Mouse (Mus musculus): ENCODE measurements around the gene Myh7.
"Not testable (repeated sequence)": the region's sequence is repeated elsewhere in the genome, so short reads cannot be mapped to it uniquely, and the experiment has no call there.

Myh7 gene

GRCm38 (mm10) chr14:55003878-55004855 lies 9.7 kb upstream of the Myh7 start:
- no peak for DNase-seq (ENCODE audit: low read depth, low spot score)

DNA sequence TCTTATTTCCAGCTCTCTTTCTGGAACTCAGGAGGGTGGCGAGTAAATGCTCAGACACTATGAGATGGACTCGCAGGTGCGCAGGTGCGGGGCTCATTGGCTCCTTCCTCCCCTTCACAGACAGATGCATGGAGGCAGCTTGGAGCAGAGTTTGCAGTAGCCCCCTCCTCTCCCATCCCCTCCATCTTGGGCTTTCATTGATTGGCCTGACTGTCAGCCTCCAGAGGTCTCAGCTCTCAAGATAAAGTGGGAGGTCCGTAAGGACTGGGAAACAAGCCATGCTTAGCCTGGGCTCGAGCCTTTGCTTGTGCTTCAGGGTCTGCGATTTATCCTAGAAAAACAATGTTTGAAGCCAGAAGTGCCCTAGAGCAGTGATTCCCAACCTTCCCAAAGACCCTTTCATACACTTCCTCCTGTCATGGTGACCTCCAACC lies 8.3 kb upstream of the Myh7 start:
- DNase-seq (ENCODE audit: low read depth, low spot score) = no peak

GRCm38 (mm10) chr14:55001938-55002686 lies 7.7 kb upstream of the Myh7 start:
- no peak for DNase-seq (ENCODE audit: low read depth, low spot score)

DNA sequence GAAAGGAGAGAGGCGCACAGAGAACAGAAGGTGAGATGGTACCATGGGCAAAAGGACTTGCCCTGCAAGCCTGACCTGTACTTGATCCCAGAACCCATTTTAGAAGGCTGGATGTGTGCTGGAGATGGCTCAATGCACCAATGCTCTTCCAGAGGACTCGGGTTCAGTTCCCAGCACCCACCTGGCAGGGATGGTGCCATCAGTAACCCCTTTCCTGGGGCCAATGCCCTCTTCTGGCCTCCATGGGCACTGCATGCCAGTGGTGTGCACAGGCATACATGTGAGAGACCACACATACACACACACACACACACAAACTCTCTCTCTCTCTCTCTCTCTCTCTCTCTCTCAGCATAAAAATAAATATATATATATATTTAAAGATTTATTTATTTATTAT lies 7.0 kb upstream of the Myh7 start:
- DNase-seq (ENCODE audit: low read depth, low spot score) = no peak

DNA sequence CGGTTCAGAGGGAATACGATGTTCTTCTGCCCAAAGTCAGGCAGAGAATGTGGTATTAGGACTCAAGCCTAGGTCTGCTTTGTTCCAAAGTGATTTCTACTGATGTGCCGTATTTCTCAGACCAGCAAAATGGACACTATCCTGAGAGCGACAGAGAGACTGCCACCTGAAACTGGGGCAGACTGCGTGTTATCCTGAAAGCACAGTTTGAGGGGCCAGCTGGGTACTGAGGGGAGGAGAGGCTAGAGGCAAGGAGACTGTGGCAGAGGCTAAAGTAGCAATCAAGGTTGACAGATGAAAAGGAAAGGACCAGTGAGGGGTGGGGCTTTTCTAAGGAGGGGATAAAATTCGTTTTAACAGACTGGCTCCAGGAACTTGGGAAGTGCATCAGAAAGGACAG lies 6.4 kb upstream of the Myh7 start:
- no peak for DNase-seq (ENCODE audit: low read depth, low spot score)

GRCm38 (mm10) chr14:54999868-55000267 lies 5.4 kb upstream of the Myh7 start:
- DNase-seq (ENCODE audit: low read depth, low spot score) = not testable (repeated sequence)

DNA sequence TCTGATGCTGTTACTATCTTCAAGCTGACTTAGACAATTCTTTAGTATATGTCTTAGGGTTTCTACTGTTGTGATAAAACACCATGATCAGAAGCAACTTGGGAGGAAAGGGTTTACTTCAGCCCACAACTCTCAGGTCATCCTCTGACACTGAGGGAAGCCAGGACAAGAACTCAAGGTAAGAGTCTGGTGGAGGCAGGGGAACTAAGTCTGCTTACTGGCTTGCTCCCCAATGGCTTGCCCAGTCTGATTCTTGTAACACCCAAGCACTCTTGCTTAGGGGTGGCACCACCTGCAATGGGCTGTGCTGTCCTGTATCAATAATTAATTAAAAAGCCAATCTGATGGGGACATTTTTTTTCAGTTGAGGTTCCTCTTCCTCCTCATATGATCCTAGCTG lies 4.3 kb upstream of the Myh7 start:
- DNase-seq (ENCODE audit: low read depth, low spot score) = no peak

- DNase-seq (ENCODE audit: low read depth, low spot score) = peak; percentile 20
Measured at GRCm38 (mm10) chr14:54997297-54997696, 2.9 kb upstream of the Myh7 start.

DNA sequence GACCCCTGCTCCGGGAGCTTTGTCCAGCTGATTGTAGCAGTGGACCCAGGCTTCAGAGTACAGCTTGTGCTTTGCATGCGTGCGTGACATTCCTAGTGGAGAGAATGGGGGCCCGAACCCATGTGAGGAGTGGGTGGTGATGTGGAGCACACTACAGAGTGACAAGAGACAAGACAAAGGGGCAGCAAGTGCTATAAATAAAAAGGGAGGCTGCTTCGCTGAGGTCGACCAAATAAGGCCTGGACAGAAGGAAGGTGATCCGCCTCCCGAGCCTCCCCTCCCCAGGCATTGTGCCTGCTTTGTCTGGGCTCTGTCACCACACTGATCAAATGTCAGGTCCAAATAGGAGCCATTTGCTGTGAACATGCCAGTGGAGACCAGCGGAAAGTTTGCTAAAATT lies 2.4 kb upstream of the Myh7 start:
- DNase-seq (ENCODE audit: low read depth, low spot score) = no peak

DNA sequence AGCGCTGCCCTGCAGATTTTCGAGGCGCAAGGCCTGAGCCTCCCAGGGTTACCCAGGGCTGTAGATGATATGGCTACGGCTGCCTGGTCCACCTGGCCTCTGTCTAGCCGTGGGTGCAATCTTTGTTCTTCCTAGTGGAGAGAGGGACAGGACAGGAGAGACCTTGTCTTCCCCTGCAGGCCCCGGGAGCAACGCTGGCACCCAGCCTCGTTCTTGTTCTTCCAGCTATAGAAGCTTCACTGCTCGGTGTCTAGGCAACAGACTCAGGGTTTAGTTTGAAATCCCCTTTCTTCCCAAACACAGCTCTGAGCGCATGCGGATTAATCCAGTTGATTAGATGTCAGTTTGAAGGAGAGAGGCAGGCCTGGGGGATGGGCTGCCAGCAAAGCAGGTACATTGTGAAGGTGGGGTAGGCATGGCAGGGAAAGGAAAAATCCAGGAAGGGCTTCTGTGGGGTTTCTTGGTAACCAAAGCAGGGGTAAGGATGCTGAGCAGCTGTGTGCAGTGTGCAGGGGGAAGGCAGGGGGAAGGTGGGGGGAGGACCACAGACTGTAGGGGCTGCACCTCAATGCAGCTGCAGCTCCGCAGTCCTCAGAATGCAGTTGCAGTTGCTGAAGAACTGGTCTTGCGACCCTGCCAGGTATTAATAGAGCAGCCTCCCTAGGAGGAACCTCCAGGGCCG lies 1.2 kb upstream of the Myh7 start:
- DNase-seq (ENCODE audit: low read depth, low spot score) = no peak

- DNase-seq (ENCODE audit: low read depth, low spot score) = no peak
Measured at GRCm38 (mm10) chr14:54994869-54995186, 402 bp upstream of the Myh7 start.

DNA sequence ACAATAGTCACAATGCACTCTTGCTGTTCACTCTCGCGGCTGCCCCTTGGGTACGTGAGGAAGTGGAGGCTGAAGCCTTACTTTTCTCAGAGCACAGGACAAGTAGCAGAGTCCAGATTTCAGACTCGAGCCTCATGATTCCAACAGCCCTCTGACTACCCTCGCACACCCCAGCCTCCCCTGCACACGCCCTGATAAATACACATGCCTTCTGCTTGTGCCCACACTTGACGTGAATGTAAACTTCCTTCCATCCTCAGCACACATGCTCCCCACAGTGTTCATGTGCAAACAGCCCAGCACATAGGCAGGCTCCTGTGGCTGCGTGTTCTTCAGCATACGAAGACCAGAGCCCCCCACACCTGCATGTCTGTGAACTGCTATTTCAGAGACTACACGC lies 790 bp downstream of the Myh7 start:
- DNase-seq (ENCODE audit: low read depth, low spot score) = no peak

DNA sequence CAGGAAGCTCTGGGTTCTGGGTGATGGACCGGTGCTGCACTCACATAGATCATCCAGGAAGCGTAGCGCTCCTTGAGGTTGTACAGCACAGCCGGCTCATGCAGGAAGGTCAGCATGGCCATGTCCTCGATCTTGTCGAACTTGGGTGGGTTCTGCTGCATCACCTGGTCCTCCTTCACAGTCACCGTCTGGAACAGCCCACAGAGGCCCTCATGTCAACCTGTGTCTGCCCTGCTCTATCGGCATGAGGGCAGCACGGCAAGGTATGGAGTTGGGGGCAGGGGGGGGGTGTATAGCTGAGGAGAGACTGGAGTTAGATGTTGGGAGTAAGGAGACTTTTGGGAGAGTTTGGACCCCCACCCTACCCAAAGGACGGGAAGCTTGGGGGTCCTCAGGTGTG lies 2.2 kb downstream of the Myh7 start:
- DNase-seq (ENCODE audit: low read depth, low spot score) = no peak

DNA sequence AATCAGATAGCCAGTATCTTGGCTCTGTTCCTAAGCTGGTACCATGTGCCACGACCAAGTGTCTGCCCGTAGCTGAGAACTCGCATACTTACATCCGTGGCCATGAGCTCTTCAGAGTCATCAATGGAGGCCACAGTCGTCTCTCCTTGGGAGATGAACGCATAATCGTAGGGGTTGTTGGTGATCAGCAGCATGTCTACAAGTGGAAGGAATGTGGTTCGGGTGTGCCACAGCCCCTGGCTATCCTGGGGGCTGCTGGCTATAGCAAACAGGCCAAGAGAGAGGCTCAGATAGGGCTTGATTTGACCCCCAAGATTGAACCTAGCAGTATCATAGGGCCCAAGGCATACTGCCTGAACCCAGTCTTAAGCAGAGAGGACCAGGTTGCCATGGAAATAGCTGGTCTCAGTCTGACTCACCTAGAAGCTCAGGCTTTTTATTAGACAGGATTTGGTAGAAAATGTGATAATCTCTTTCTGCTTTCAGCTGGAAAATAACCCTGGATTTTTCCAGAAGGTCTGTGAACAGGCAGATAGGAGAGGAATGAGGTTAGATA lies 4.5 kb downstream of the Myh7 start:
- no peak for DNase-seq (ENCODE audit: low read depth, low spot score)

DNA sequence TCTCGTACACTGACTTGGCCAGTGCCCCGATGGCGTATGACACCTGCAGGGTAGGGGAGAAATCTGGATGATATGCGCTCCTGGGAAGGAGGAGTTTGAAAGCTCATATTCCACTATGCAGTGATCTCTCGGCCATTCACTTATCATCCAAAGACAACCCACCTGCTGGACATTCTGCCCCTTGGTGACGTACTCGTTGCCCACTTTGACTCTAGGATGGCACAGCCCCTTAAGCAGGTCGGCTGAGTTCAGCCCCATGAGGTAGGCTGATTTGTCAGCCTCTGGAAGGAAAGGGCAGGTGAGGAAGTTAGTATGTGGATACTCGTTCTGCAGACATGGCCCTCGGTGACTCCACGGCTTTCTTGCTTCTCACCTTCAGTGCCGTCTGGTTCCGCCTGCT lies 5.5 kb downstream of the Myh7 start:
- DNase-seq (ENCODE audit: low read depth, low spot score) = no peak

GRCm38 (mm10) chr14:54988350-54988874 lies 6.0 kb downstream of the Myh7 start:
- not testable (repeated sequence) for DNase-seq (ENCODE audit: low read depth, low spot score)

DNA sequence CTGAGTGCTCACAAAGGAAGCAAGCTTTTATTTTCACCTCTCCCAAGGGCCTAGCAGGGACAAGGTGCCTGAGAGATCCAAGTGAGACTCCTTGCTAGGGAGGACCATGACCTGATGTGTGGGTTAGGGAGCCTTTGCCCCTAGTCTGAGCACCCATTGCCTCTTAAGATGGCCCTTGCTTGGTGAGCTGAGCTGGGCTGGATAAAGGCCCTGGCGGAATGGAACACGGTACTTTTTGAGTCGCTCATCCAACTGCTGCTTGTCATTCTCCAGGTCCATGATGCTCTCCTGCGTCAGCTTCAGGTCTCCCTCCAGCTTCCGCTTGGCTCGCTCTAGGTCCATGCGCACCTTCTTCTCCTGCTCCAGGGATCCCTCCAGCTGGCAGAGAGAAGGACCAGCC lies 12.5 kb downstream of the Myh7 start:
- no peak for DNase-seq (ENCODE audit: low read depth, low spot score)

GRCm38 (mm10) chr14:54978664-54979063 lies 15.8 kb downstream of the Myh7 start:
- DNase-seq (ENCODE audit: low read depth, low spot score) = no peak

- DNase-seq (ENCODE audit: low read depth, low spot score) = no peak
Measured at GRCm38 (mm10) chr14:54976633-54977032, 17.8 kb downstream of the Myh7 start, which contains the start of gene Gm17428. Gene Gm17428 (plus strand): TSS chr14:54976933.

GRCm38 (mm10) chr14:54974068-54974791 lies 20.2 kb downstream of the Myh7 start:
- no peak for DNase-seq (ENCODE audit: low read depth, low spot score)

DNA sequence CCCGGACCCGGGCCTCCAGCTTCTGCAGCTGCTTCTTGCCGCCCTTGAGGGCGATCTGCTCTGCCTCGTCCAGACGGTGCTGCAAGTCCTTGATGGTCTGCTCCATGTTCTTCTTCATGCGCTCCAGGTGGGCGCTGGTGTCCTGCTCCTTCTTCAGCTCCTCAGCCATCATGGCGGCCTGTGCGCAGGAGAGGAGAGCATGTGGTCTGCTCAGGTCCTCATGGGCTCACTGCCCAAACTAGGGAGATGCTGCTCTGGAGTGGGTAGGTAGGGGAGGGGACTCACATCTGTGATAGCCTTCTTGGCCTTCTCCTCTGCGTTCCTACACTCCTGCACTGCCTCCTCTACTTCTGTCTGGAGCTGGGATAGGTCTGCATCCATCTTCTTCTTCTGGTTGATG lies 21.6 kb downstream of the Myh7 start:
- DNase-seq (ENCODE audit: low read depth, low spot score) = not testable (repeated sequence)

Measured in mesoderm, embryonic 11.5 days (tissue).